Mouse (Mus musculus) ovary, adult 18-20 months (tissue): ENCODE results near the gene Brd9.
"Not testable (repeated sequence)": the region's sequence is repeated elsewhere in the genome, so short reads cannot be mapped to it uniquely, and the experiment has no call there.

Source experiments
- DNase-seq: peaks from one replicate; pipeline ENCODE4 v3.0.0; 2022; ENCODE audit warnings: low spot score, mixed read lengths

The Brd9 gene

DNA sequence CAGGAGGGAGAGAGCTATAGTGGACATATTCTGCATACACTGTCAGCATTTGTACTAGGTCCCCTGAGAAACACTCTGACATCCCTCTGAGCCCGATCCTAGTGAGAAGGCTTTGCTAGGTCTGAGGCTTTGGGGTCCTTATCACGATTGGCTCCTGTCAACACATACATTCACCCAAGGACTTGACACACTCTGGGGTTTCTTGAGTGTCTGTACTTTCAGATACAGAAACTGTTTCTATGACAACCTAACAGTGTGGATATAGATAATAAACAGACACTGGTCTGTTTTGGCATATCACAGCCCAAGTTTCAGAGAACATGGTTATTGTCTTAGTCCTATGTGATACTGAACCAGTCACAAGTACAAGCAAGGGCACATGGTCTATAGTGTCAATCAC, 53.1 kb downstream of the Brd9 start:
- DNase-seq = no peak

DNA sequence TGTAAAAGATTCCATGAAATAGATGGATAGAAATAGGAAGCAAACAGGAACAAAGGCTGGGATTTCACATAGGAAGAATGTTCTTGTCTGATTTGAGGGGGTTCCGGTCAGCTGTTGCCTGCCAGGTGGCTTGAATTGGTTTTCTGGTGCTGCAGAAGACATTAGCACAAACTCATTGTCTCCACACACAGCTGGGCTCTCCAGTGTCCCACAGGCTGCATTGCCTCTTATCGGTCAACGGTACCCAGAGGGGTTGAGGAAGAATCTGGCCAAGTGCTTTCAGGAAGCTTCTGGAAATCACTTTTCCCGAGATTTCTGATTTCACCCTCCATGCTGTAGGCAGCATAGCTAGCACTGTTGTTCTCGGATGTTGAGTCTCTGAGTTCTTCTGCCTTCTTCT, 53.7 kb downstream of the Brd9 start:
- DNase-seq = no peak

GRCm38 (mm10) chr13:73996456-73996855, 58.8 kb downstream of the Brd9 start:
- no peak for DNase-seq

DNA sequence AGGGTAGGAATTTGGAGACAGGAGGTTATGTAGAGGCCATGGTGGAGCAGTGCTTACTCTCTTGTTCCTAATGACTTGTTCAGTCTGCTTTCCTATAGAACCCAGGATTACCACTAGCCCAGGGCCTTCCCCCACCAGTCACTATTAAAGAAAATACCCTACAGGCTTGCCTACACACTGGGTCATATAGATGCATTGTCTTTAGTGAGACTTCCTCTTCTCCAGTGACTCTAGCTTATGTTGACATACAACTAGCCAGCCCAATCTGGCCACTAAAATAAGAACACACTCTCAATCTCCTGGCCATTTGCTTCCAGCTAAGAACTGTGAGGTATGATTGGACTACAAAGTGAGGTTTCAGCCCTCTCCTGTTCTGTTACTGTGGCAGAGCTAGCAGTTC, 62.9 kb downstream of the Brd9 start:
- no peak for DNase-seq

DNA sequence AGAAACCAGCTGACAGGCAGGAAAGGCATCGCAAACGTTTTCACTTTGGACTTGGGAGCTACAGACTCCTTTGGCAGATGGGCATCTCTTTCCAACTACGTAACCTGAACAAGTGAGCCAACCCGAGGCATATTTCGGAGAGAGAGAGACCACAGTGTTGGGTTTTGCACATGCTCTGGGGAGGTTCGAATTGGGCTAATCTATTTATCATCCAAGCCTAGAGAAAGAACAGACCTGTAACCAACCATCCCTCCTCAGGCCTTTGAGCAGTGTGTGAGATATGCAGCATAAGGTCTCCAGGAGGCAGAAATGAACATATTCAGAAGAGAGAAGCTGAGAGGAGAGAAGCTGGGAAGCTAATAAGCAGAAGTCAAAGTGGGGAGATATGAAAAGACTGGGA, 63.4 kb downstream of the Brd9 start:
- no peak for DNase-seq

GRCm38 (mm10) chr13:74001492-74001891, 63.9 kb downstream of the Brd9 start:
- DNase-seq = no peak

DNA sequence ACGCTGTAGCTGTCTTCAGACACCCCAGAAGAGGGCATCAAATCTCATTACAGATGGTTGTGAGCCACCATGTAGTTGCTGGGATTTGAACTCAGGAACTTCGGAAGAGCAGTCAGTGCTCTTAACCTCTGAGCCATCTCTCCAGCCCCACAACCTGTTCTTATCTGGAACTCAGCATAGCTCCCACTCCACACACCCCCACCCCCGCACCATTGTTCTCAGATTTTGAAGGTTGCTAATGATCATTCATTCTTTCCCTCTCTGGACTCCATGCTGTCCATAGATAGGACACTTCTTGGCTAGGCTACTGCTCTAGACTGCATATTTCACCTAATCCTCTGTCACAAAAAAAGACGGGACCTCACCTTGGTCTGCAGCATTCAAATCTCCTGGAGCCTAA, 69.3 kb downstream of the Brd9 start:
- not testable (repeated sequence) for DNase-seq

- not testable (repeated sequence) for DNase-seq
These were observed 70.6 kb downstream of the Brd9 start for GRCm38 (mm10) chr13:74008216-74008615.

DNA sequence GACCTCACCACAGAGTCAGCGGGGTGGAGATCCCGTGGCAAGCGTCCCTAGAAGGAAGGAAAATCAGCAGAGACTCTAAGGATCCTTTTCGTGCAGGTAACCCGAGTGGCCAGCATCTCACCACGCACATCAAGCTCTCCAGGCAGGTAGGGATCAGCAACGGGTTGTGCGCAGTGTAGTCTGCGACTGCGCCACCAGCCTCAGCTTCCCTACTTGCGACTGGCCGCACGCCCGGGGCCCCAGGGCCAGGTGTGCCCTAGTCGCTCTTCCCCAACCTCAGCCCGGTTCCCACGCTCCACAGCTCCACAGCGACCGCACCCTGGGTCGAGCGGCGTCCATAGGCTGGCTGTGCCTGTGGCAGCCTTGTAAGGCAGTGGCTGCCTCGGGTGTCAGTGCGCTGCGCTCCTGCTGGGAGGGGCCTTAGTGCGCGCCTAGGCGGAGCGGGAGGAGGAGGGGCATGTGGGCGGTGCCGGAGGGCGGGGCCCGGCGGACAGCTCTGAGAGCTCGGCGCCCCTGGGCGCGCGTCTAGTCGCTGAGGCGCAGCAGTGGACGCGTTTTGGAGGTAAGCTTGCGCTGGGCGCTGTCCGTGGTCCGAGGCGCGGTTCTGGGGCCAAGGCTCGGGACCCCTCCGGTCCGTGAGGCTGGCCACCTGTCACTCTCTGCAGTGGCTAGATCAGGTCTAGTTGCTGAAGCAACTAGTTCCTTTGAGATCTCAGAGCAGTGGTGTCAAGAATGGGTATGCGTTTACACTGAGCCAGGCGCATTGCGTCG, 71.5 kb downstream of the Brd9 start, which contains the start of gene Tppp:
Gene Tppp (plus strand): TSS at position 460 of the 771 bp plus-strand sequence.
- peak; percentile 91 for DNase-seq

DNA sequence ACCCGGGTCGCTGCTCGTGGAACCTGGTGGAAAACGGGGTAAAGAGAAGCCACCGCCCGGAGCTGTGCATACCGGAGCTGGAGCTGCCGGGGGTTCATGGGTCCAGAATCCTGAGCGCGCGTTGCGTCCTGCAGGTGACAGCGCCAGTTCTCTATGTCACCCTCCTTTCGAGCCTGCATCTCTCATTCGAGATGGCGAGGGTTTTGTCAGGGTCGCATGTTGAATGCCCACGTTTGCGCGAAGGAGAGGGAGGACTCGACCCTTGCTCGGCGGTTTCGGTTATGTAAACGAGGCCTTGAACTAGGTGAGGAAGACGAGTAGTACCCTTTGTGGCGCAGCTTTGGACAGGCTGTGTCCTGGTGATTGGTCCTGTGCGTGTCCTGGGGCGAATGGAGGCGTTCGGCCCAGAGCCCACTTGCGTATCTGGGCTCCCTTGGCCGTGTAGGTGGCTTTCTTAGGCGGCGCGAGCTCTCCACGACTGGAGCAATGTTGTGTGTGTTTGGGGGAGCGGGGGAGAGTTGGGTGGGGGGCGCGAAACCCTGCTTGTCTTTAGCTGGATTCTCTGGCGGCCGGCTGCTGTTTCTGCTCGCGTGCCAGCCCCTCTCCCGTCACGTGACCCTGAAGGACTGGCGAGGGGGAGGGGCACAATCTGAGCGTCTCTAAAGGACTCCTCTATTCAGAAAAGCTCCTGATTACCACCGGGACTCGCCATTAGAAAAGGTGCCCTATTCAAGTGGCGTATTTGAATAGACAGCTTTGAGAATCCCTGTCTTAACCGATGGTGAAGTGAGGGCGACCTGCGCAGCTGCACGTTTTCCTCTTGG, 72.4 kb downstream of the Brd9 start:
- peak; percentile 59 for DNase-seq
